Mouse (Mus musculus) ES-E14 (cell line): Measurements from ENCODE around the gene Fam83g. TPM values are rescaled to one million over a fixed set of nuclear protein-coding genes. Genes with fewer than 3 reads are reported as not detected.

Experiments used
- DNase-seq: peaks from one replicate; pipeline ENCODE4 v3.0.0-alpha.2; 2013; ENCODE audit warnings: low read depth, low spot score
- H3K27ac ChIP-seq: 2 replicates; pipeline ENCODE4 v1.5.1; 2012; ENCODE audit warnings: low read depth, mild to moderate bottlenecking, low read length, moderate library complexity, mixed read lengths; ENCODE audit not compliant: poor library complexity, insufficient read depth, severe bottlenecking
- H3K36me3 ChIP-seq: 2 replicates; pipeline ENCODE4 v1.6.1; 2012; ENCODE audit warnings: mild to moderate bottlenecking, low read length, moderate library complexity, mixed read lengths; ENCODE audit not compliant: control insufficient read depth, poor library complexity, insufficient read depth, severe bottlenecking
- H3K4me1 ChIP-seq, 2 experiments: fragments of 150-350 bp in 1 of 2; sonication (generic) in 1 of 2; 2 replicates each; pipeline ENCODE4 v1.6.1; 2012; ENCODE audit warnings: low read length in 2 of 2, mild to moderate bottlenecking in 1 of 2, mixed read lengths in 1 of 2; ENCODE audit not compliant: control insufficient read depth in 2 of 2, insufficient read depth in 2 of 2, poor library complexity in 1 of 2
- H3K4me3 ChIP-seq, 2 experiments: fragments of 150-350 bp in 1 of 2; sonication (generic) in 1 of 2; 2 replicates each; pipeline ENCODE4 v1.5.1; 2012; ENCODE audit warnings: low read length in 2 of 2, low read depth in 1 of 2, mild to moderate bottlenecking in 1 of 2, mixed read lengths in 1 of 2; ENCODE audit not compliant: insufficient read depth in 1 of 2, poor library complexity in 1 of 2, severe bottlenecking in 1 of 2
- H3K9ac ChIP-seq: 2 replicates; pipeline ENCODE4 v1.6.1; 2012; ENCODE audit warnings: low read depth, mild to moderate bottlenecking, low read length, mixed read lengths; ENCODE audit not compliant: poor library complexity, insufficient read depth, severe bottlenecking
- H3K9me3 ChIP-seq: fragments of 150-350 bp; sonication (generic); 2 replicates; pipeline ENCODE4 v1.6.1; 2012; ENCODE audit warnings: low read depth, mild to moderate bottlenecking, low read length; ENCODE audit not compliant: control insufficient read depth, insufficient read depth
- CHD2 ChIP-seq: IDR thresholded peaks from 2 replicates; pipeline ENCODE4 v1.6.1; 2014; ENCODE audit warnings: mild to moderate bottlenecking, low read depth, low read length, inconsistent platforms
- HCFC1 ChIP-seq: IDR thresholded peaks from 2 replicates; pipeline ENCODE4 v1.6.1; 2012; ENCODE audit warnings: low read length, inconsistent platforms, borderline replicate concordance; ENCODE audit not compliant: insufficient read depth
- MAFK ChIP-seq: IDR thresholded peaks from 2 replicates; pipeline ENCODE4 v1.6.1; 2014; ENCODE audit warnings: mild to moderate bottlenecking, low read depth, low read length, inconsistent platforms; ENCODE audit not compliant: insufficient read depth
- ZC3H11A ChIP-seq: IDR thresholded peaks from 2 replicates; pipeline ENCODE4 v1.6.1; 2012; ENCODE audit warnings: low read depth, mild to moderate bottlenecking, inconsistent platforms, low read length, borderline replicate concordance
- ZNF384 ChIP-seq: IDR thresholded peaks from 2 replicates; pipeline ENCODE4 v1.6.1; 2012; ENCODE audit warnings: low read depth, low read length, inconsistent platforms
- in situ Hi-C, 2 experiments: fragments of 600-800 bp; cut with MboI; formaldehyde crosslinking; loops; one replicate each; pipeline ENCODE4 v1.15.1; 2025; ENCODE audit warnings: low sequenced_read_pairs in 2 of 2, inconsistent platforms in 1 of 2; ENCODE audit not compliant: unreplicated experiment in 2 of 2
- total RNA-seq: library from RNA; depleted of rRNA; stranded (reverse); fragments of 300-350 nt; gene quantifications from 2 replicates; pipeline ENCODE4 v1.2.3, GENCODE M21; 2012

Gene Fam83g
- total RNA-seq, 1 experiment: 9.4 TPM

DNA sequence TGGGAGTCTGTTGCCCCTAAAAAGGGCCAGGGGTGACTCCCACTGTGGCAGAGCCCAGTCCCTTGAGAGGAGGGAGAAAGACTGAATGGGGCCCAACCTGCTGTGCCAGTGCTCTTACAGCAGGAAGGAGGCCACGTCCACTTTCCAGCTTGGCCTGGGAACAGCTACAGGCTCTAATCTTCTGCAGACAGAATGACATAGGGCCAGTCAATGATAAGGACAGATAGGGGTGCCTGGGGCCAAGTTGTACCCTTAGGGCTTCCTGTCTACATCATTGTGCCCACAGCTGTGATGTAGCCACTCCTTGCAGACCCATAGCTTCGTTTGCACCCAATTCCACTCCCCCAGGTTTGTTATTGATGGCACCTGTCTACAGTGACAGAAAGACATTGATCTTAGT lies 2.2 kb downstream of the Fam83g start:
- Histone ChIP-seq H3K4me3 (no peak overlapping the region), H3K9ac (no peak overlapping the region), H3K4me1 (peaks cover 3 to 15% of the 10 kb centered on the region in 2 experiments; a peak in 1 of 4 replicates), H3K36me3 (no peaks in the 10 kb centered on the region), H3K9me3 (no peaks in the 10 kb centered on the region), H3K27ac (no peak overlapping the region)
- DNase-seq: no peak
- TF ChIP-seq CHD2 (no peak), HCFC1 (no peak), MAFK (no peak), ZNF384 (no peak), ZC3H11A (no peak)
- in situ Hi-C loops: no loop called here

DNA sequence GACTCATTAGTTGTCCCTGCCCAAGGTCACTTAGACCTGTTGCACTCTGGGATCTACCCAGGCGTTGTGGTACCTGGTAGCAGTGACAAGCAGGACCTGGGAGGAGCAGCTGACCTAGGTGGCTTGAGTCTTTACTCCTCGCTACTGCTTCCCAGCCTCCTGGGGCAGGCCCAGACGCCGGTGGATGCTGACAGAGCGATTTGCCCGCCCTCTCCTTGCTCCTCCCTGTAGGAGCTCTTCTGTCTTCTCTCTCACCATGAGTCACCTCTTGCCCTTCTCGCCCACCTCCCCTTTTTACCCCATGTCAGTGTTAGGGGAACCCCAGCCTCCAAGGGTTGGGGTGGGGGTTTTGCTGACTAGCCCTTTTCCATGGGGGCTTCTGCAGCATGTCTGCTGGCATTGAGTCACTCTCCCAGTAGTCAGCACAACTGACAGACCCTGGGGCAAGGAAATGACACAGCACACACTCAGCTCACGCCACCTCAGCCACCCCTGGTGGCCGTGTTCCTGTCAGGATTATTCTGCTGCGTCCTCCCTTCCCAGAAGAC lies 3.1 kb downstream of the Fam83g start:
- in situ Hi-C loops: no loop called here
- H3K36me3 ChIP-seq: no peaks in the 10 kb centered on the region
- TF ChIP-seq ZC3H11A (no peak), MAFK (peak; percentile 75; the same call in 1 of the 2 replicates)
- H3K4me3 ChIP-seq: no peak overlapping the region
- H3K27ac ChIP-seq: no peak overlapping the region
- H3K4me1 ChIP-seq: peaks cover 3 to 15% of the 10 kb centered on the region in 2 experiments; a peak in 1 of 4 replicates
- H3K9me3 ChIP-seq: no peaks in the 10 kb centered on the region
- no peak for DNase-seq
- no peak overlapping the region for H3K9ac ChIP-seq

DNA sequence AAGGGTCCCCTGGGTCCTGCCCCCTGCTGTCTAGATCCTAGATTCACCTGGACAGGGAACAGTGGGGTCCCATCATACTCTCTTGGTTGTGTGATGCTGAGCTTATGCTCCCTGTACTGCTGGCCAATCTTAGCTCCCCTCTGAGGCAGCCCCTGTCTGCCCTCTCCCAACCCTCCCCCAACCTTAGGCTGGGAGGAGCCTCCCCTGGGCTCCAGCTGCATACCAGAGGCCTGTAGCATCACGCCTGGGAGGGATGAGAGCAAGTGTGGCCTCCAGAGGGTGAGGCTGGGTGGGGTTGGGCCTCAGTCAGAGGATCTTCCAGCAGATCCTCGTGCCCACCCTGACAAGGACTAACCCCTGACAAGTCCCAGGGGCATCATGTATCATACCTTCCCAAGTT lies 3.7 kb downstream of the Fam83g start:
- no peak for TF ChIP-seq CHD2
- TF ChIP-seq ZC3H11A: no peak
- TF ChIP-seq MAFK: no peak
- no peak for TF ChIP-seq ZNF384
- no peak for TF ChIP-seq HCFC1
- in situ Hi-C loops: no loop called here
- H3K27ac ChIP-seq: no peak overlapping the region
- H3K4me1 ChIP-seq: peaks cover 3 to 15% of the 10 kb centered on the region in 2 experiments; a peak in 1 of 4 replicates
- H3K9ac ChIP-seq: no peak overlapping the region
- no peak for DNase-seq
- H3K4me3 ChIP-seq: no peak overlapping the region
- H3K9me3 ChIP-seq: no peaks in the 10 kb centered on the region
- no peaks in the 10 kb centered on the region for H3K36me3 ChIP-seq

DNA sequence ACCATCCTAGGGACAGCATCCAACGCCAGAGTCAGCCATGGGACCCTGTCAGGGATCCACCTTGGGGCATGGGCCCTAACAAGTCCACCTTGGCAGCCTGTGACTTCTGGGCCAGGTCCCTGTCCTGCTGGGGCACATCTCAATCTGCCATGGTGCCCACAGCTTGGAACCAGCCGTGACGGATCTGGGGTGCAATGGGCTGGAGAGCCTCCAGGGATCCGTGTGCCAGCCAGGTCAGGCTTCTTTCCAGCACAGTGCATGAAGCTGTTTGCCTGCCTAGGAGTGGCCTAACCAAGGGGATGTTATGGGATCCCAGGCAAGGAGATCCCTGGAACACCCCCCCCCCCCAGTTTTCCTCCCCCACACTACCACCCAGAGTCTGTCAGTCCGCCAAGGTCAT lies 9.1 kb downstream of the Fam83g start:
- Histone ChIP-seq H3K9ac (no peak overlapping the region), H3K4me1 (no peaks in the 10 kb centered on the region), H3K4me3 (no peak overlapping the region), H3K36me3 (no peaks in the 10 kb centered on the region), H3K27ac (no peak overlapping the region), H3K9me3 (no peaks in the 10 kb centered on the region)
- no peak for DNase-seq
- no peak for TF ChIP-seq CHD2
- TF ChIP-seq HCFC1: no peak
- no peak for TF ChIP-seq ZC3H11A
- TF ChIP-seq MAFK: no peak
- TF ChIP-seq ZNF384: no peak
- in situ Hi-C loops: no loop called here

- no peak overlapping the region for H3K9ac ChIP-seq
- in situ Hi-C loops: no loop called here
- H3K27ac ChIP-seq: no peak overlapping the region
- no peak for TF ChIP-seq MAFK
- no peaks in the 10 kb centered on the region for H3K4me1 ChIP-seq
- DNase-seq: no peak
- H3K9me3 ChIP-seq: no peaks in the 10 kb centered on the region
- H3K36me3 ChIP-seq: peaks cover 4% of the 10 kb centered on the region; the same call in 1 of the 2 replicates
- H3K4me3 ChIP-seq: no peak overlapping the region
These were observed 15.0 kb downstream of the Fam83g start for GRCm38 (mm10) chr11:61698852-61699251.
